Mouse (Mus musculus) liver, embryonic 16.5 days (tissue): ENCODE measurements around the gene Dennd5a. TPM values are rescaled to one million over a fixed set of nuclear protein-coding genes. Genes with fewer than 3 reads are reported as not detected.
A peak's percentile ranks its signal among the peaks of the same experiment; 100 is the strongest.

Source experiments
- ATAC-seq: fragments of 200-750 bp; cut with Nextera tagmentation; 2 replicates; pipeline ENCODE4 v1.8.0; 2017; ENCODE audit warnings: low read depth, mild to moderate bottlenecking, moderate number of reproducible peaks, moderate library complexity
- H3K27ac ChIP-seq: fragments of 300-500 bp; sonication (generic); 2 replicates; pipeline ENCODE4 v1.5.1; 2014; ENCODE audit warnings: mild to moderate bottlenecking, low read length
- H3K27me3 ChIP-seq: fragments of 300-500 bp; sonication (generic); 2 replicates; pipeline ENCODE4 v1.6.1; 2014; ENCODE audit warnings: low read depth, low read length, mixed read lengths; ENCODE audit not compliant: control insufficient read depth, insufficient read depth
- H3K36me3 ChIP-seq: fragments of 300-500 bp; sonication (generic); 2 replicates; pipeline ENCODE4 v1.6.1; 2014; ENCODE audit warnings: mild to moderate bottlenecking; ENCODE audit not compliant: control insufficient read depth, insufficient read depth
- H3K4me1 ChIP-seq: fragments of 300-500 bp; sonication (generic); 2 replicates; pipeline ENCODE4 v1.6.1; 2014; ENCODE audit warnings: low read depth, low read length, mixed read lengths; ENCODE audit not compliant: control insufficient read depth
- H3K4me2 ChIP-seq: fragments of 300-500 bp; sonication (generic); 2 replicates; pipeline ENCODE4 v1.6.1; 2014; ENCODE audit warnings: low read depth, low read length, mixed read lengths
- H3K4me3 ChIP-seq: fragments of 300-500 bp; sonication (generic); 2 replicates; pipeline ENCODE4 v1.5.1; 2014; ENCODE audit warnings: low read depth, mild to moderate bottlenecking, low read length
- H3K9ac ChIP-seq: fragments of 300-500 bp; sonication (generic); 2 replicates; pipeline ENCODE4 v1.6.1; 2014; ENCODE audit warnings: low read depth, low read length
- H3K9me3 ChIP-seq: fragments of 300-500 bp; sonication (generic); replicated peaks from 2 replicates; pipeline ENCODE4 v1.6.1; 2016; ENCODE audit warnings: low read length; ENCODE audit not compliant: control insufficient read depth
- WGBS: fragments of 180-500 bp; shearing (Covaris S2); extraction: QIAGEN DNeasy Blood & Tissue Kit; methylation state at CpG from one replicate; pipeline ENCODE4 v1.1.7; 2014; ENCODE audit not compliant: insufficient replicate concordance; 5-methylcytosine and 5-hydroxymethylcytosine counted together
- polyA plus RNA-seq: library from polyadenylated mRNA; unstranded; fragments of >200 nt; fragmentation: Nextera tagmentation; extraction: Ambion mirVana; gene quantifications from 2 replicates; pipeline ENCODE4 v1.2.1, GENCODE M21; 2015

The Dennd5a gene
- polyA plus RNA-seq, 1 experiment from 2014 or later = 7.0 TPM

GRCm38 (mm10) chr7:109848867-109849733 lies 111.2 kb downstream of the Dennd5a start:
- 51% methylated on average over 11 of the region's 11 CpGs for WGBS
- Histone ChIP-seq H3K4me1 (peaks cover 8% of the 10 kb centered on the region; the same call in 1 of the 2 replicates), H3K27ac (no peak overlapping the region), H3K36me3 (no peaks in the 10 kb centered on the region), H3K9me3 (no peaks in the 10 kb centered on the region), H3K27me3 (no peaks in the 10 kb centered on the region), H3K4me2 (no peak overlapping the region), H3K4me3 (no peak overlapping the region), H3K9ac (no peak overlapping the region)
- ATAC-seq = no peak

GRCm38 (mm10) chr7:109844100-109844499 lies 116.2 kb downstream of the Dennd5a start:
- Histone ChIP-seq H3K4me3 (no peak overlapping the region), H3K4me1 (no peaks in the 10 kb centered on the region), H3K36me3 (no peaks in the 10 kb centered on the region), H3K9me3 (no peaks in the 10 kb centered on the region), H3K9ac (no peak overlapping the region), H3K27me3 (no peaks in the 10 kb centered on the region), H3K4me2 (no peak overlapping the region), H3K27ac (no peak overlapping the region)
- 34% methylated on average over 6 of the region's 6 CpGs for WGBS
- 0 out of 2 replicates have a peak, but pooled peaks have one; percentile 11 for ATAC-seq

Other genes with a start within 250 kb of the Dennd5a start
- 0.07 TPM in 1 of 2 replicates, not detected in the other for gene BC051019, start 236.6 kb downstream of the Dennd5a start, polyA plus RNA-seq
- gene Ascl3, start 228.7 kb downstream of the Dennd5a start, polyA plus RNA-seq = not detected in 2 replicates
- gene Tmem9b, start 207.6 kb downstream of the Dennd5a start, polyA plus RNA-seq = 27.7 and 28.1 TPM in 2 replicates
- gene Nrip3, start 178.4 kb downstream of the Dennd5a start, polyA plus RNA-seq = 0.09 and 0.22 TPM in 2 replicates
- gene Scube2, start 94.8 kb downstream of the Dennd5a start, polyA plus RNA-seq = 0.09 and 0.12 TPM in 2 replicates
- gene Tmem41b, start 26.5 kb upstream of the Dennd5a start, polyA plus RNA-seq = 25.0 and 26.4 TPM in 2 replicates
- gene Ipo7, start 57.8 kb upstream of the Dennd5a start, polyA plus RNA-seq = 18.8 and 21.2 TPM in 2 replicates
- 9.4 and 10.3 TPM in 2 replicates for gene Zfp143, start 100.7 kb upstream of the Dennd5a start, polyA plus RNA-seq
- 6.5 and 6.6 TPM in 2 replicates for gene Wee1, start 161.6 kb upstream of the Dennd5a start, polyA plus RNA-seq